Mouse (Mus musculus) limb, embryonic 15.5 days (tissue): ENCODE measurements at regions not wholly inside any gene's neighbourhood (a gene's known extent, or its start where the extent isn't known, plus 50 kb on each side); places are given as distances from the start of the nearest gene placed in this dataset.

Source experiments
- ATAC-seq: fragments of 200-750 bp; cut with Nextera tagmentation; 2 replicates; pipeline ENCODE4 v1.8.0; 2017; ENCODE audit warnings: low read depth, moderate TSS enrichment; ENCODE audit not compliant: insufficient number of reproducible peaks, low FRiP score, low TSS enrichment
- H3K27ac ChIP-seq: fragments of 300-500 bp; sonication (generic); 2 replicates; pipeline ENCODE4 v1.5.1; 2015; ENCODE audit warnings: moderate library complexity, mild to moderate bottlenecking, inconsistent platforms
- H3K27me3 ChIP-seq: fragments of 300-500 bp; sonication (generic); 2 replicates; pipeline ENCODE4 v1.6.1; 2015; ENCODE audit warnings: inconsistent platforms
- H3K36me3 ChIP-seq: fragments of 300-500 bp; sonication (generic); 2 replicates; pipeline ENCODE4 v1.6.1; 2015; ENCODE audit warnings: inconsistent platforms
- H3K4me1 ChIP-seq: fragments of 300-500 bp; sonication (generic); 2 replicates; pipeline ENCODE4 v1.6.1; 2015; ENCODE audit warnings: inconsistent platforms
- H3K4me2 ChIP-seq: fragments of 300-500 bp; sonication (generic); 2 replicates; pipeline ENCODE4 v1.6.1; 2015; ENCODE audit warnings: mild to moderate bottlenecking, inconsistent platforms
- H3K4me3 ChIP-seq: fragments of 300-500 bp; sonication (generic); 2 replicates; pipeline ENCODE4 v1.5.1; 2015; ENCODE audit warnings: mild to moderate bottlenecking, inconsistent platforms
- H3K9ac ChIP-seq: fragments of 300-500 bp; sonication (generic); 2 replicates; pipeline ENCODE4 v1.6.1; 2015; ENCODE audit warnings: inconsistent platforms
- H3K9me3 ChIP-seq: fragments of 300-500 bp; sonication (generic); 2 replicates; pipeline ENCODE4 v1.6.1; 2016; ENCODE audit warnings: inconsistent platforms
- WGBS: fragments of 180-500 bp; shearing (Covaris S2); methylation state at CpG from one replicate; pipeline ENCODE4 v1.1.7; 2015; 5-methylcytosine and 5-hydroxymethylcytosine counted together

- Histone ChIP-seq H3K36me3 (no peaks in the 10 kb centered on the region), H3K9me3 (no peaks in the 10 kb centered on the region), H3K9ac (no peak overlapping the region), H3K4me1 (no peaks in the 10 kb centered on the region), H3K27ac (no peak overlapping the region), H3K4me2 (no peak overlapping the region), H3K27me3 (no peaks in the 10 kb centered on the region), H3K4me3 (no peak overlapping the region)
- no peak for ATAC-seq
Measured at GRCm38 (mm10) chr10:3663296-3663695, 76.9 kb upstream of the Plekhg1 start.

GRCm38 (mm10) chr10:3684481-3684880 lies 55.7 kb upstream of the Plekhg1 start:
- no peak overlapping the region for H3K4me2 ChIP-seq
- no peak overlapping the region for H3K27ac ChIP-seq
- H3K4me1 ChIP-seq, result no peaks in the 10 kb centered on the region
- no peaks in the 10 kb centered on the region for H3K27me3 ChIP-seq
- WGBS, result 45% methylated on average over 2 of the region's 2 CpGs
- no peak for ATAC-seq
- no peaks in the 10 kb centered on the region for H3K36me3 ChIP-seq
- H3K9ac ChIP-seq, result no peak overlapping the region
- no peak overlapping the region for H3K4me3 ChIP-seq
- no peaks in the 10 kb centered on the region for H3K9me3 ChIP-seq
